Mouse (Mus musculus) frontal cortex, postnatal 10 days (tissue): Measurements from ENCODE around the gene Srsf10.

ENCODE experiments used
- DNase-seq, 2 experiments: peaks; one replicate each; pipeline ENCODE4 v3.0.0; 2022; ENCODE audit warnings: low spot score in 2 of 2, mixed read lengths in 1 of 2

The Srsf10 gene

GRCm38 (mm10) chr4:135913433-135913832, 57.9 kb downstream of the Srsf10 start:
- DNase-seq, result no peak

GRCm38 (mm10) chr4:135918635-135919279, 63.2 kb downstream of the Srsf10 start:
- DNase-seq, result no peak

GRCm38 (mm10) chr4:135919280-135919639, 63.7 kb downstream of the Srsf10 start:
- no peak for DNase-seq
